Mouse (Mus musculus) small intestine, adult 2 months (tissue): Measurements from ENCODE around the gene Sirt6.

Experiments used
- CTCF ChIP-seq: fragments of 200-500 bp; IDR thresholded peaks from 2 replicates; pipeline ENCODE4 v1.5.1; 2012; ENCODE audit warnings: low read depth, mild to moderate bottlenecking, control low read depth, inconsistent platforms, low read length, moderate library complexity, mixed read lengths; ENCODE audit not compliant: insufficient replicate concordance, insufficient read length; ENCODE audit errors: extremely low read depth
- POLR2A ChIP-seq: fragments of 200-500 bp; IDR thresholded peaks from 2 replicates; pipeline ENCODE4 v1.6.1; 2012; ENCODE audit warnings: low read depth, mild to moderate bottlenecking, control low read depth, inconsistent platforms, low read length, moderate library complexity

- TF ChIP-seq CTCF (no peak), POLR2A (no peak)
Observed at GRCm38 (mm10) chr10:81644716-81645115, 17.1 kb upstream of the Sirt6 start.
